Mouse (Mus musculus) left cerebral cortex, adult 18-20 months (tissue): ENCODE measurements around the gene Kbtbd8. TPM values are rescaled to one million over a fixed set of nuclear protein-coding genes. Genes with fewer than 3 reads are reported as not detected.

ENCODE experiments used
- DNase-seq, 2 experiments: peaks; one replicate each; pipeline ENCODE4 v3.0.0; 2021 to 2022; ENCODE audit warnings: low spot score in 2 of 2, mixed read lengths in 1 of 2
- total RNA-seq, 2 experiments: library from RNA; stranded (reverse); gene quantifications; 2 replicates each; pipeline ENCODE4 v1.2.3; 2021

The Kbtbd8 gene
- total RNA-seq, 2 experiments from 2014 or later, result 7.7 to 11.6 TPM

- DNase-seq, result no peak
These were observed 52.4 kb downstream of the Kbtbd8 start for GRCm38 (mm10) chr6:95169411-95169810.

- no peak for DNase-seq
These were observed 57.5 kb downstream of the Kbtbd8 start for GRCm38 (mm10) chr6:95174311-95175143.

Other genes starting within 250 kb of the Kbtbd8 start
- not detected for gene Gm10234, start 204.9 kb downstream of the Kbtbd8 start, total RNA-seq